Mouse (Mus musculus) brain, embryonic 14.5 days (tissue): ENCODE results near the gene Naxd.

Source experiments
- CTCF ChIP-seq: fragments of 200-500 bp; IDR thresholded peaks from 2 replicates; pipeline ENCODE4 v1.5.1; 2012; ENCODE audit warnings: inconsistent platforms, mild to moderate bottlenecking, moderate library complexity, borderline replicate concordance; ENCODE audit not compliant: insufficient read depth, insufficient read length; ENCODE audit errors: extremely low read depth
- POLR2A ChIP-seq: fragments of 200-500 bp; IDR thresholded peaks from 2 replicates; pipeline ENCODE4 v1.6.1; 2012; ENCODE audit warnings: mild to moderate bottlenecking, inconsistent platforms, borderline replicate concordance; ENCODE audit not compliant: poor library complexity, insufficient read depth, insufficient read length, severe bottlenecking; ENCODE audit errors: extremely low read depth

GRCm38 (mm10) chr8:11462641-11463040 lies 34.7 kb upstream of the Naxd start:
- TF ChIP-seq POLR2A, result no peak
- TF ChIP-seq CTCF, result no peak
